8 mouse cellular contexts compared by ENCODE assay signal in the genomic region with DNA sequence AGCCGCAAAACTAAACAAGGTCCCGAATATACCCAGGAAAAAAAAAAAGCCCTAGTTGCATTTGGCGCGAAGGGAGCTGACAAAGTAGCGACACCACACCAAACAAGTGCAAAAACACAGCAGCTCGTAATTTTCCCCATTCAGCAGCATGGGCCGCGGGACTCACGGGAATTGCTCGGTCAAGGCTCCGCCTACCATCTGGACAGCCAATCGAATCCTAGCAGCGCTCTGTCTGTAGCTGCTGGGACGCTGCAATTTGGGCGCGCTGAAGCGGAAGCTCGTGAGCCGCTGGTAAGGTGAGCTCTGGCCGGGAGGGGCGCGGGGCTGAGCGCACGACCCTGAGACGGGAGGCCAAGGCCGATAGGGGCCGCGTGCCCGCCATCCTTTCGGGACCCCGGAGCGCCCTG. TPM values are rescaled to one million over a fixed set of nuclear protein-coding genes. Genes with fewer than 3 reads are reported as not detected.
DNase-seq lines count a peak whose midpoint lies in the region; ATAC-seq and TF ChIP-seq lines count a peak whose summit lies in the region.

TSS of gene Blvra (plus strand) at position 231 of the 407 bp plus-strand sequence.

- no peaks in the 10 kb centered on the region for H3K27me3 ChIP-seq in hindbrain, postnatal 0 days (ENCODE audit: insufficient read depth, low read length)

- peaks cover 5% of the 10 kb centered on the region; the same call in 1 of the 2 replicates for H3K4me1 ChIP-seq in hindbrain, postnatal 0 days (ENCODE audit: insufficient read depth, low read length)

- peak within 1 kb of the TSS; percentile 61 for H3K9ac ChIP-seq in hindbrain, postnatal 0 days (replicated peaks; ENCODE audit: low read length)

- peak within 1 kb of the TSS; percentile 71 for H3K4me2 ChIP-seq in hindbrain, postnatal 0 days (ENCODE audit: low read depth, low read length)

- DNase-seq in ZHBTc4 (ENCODE audit: low read depth, low spot score), result peak; percentile 97
- DNase-seq in gastrocnemius, adult 2 months, result peak; percentile 92
- peak; percentile 95 for DNase-seq in hindbrain, postnatal 0 days (ENCODE audit: low spot score)
- DNase-seq in left cerebral cortex, adult 2 months (ENCODE audit: extremely low spot score in 1 of 2, low spot score in 2 of 2), result peak; percentile 77 to 86
- peak; percentile 88 to 89 for DNase-seq in right cerebral cortex, adult 2 months (ENCODE audit: low spot score in 2 of 2)
- peak; percentile 89 for DNase-seq in urinary bladder, postnatal 14 days (ENCODE audit: low spot score)

- ATAC-seq in common myeloid progenitor, adult 5-6 weeks (replicated peaks; ENCODE audit: low read depth, poor library complexity, severe bottlenecking), result peak; percentile 100
- peak; percentile 99 for ATAC-seq in hindbrain, postnatal 0 days
- ATAC-seq in megakaryocyte, adult 5-6 weeks (ENCODE audit: poor library complexity, severe bottlenecking), result peak; percentile 100

- WGBS in hindbrain, postnatal 0 days, result 1% methylated on average over 25 of the region's 32 CpGs

- H3K36me3 ChIP-seq in hindbrain, postnatal 0 days (ENCODE audit: insufficient read depth, low read length), result no peaks in the 10 kb centered on the region

- peak; percentile 13; the same call in 1 of the 2 replicates for TF ChIP-seq CTCF in gastrocnemius, adult 2 months (IDR thresholded peaks at IDR 0.05)
- TF ChIP-seq CTCF in hindbrain, postnatal 0 days (IDR thresholded peaks at IDR 0.05; ENCODE audit: low read depth), result peak; percentile 35; the same call in 1 of the 2 replicates
- TF ChIP-seq CTCF in left cerebral cortex, adult 2 months (IDR thresholded peaks at IDR 0.05), result no peak

- intact Hi-C loops in gastrocnemius, adult 2 months (cut with DNase I), result loop anchor here (5.0 kb wide), 2 partner anchors 62 to 137 kb away; partner anchors contain the start of genes 1810024B03Rik, Ncaph and Snrnp200
- intact Hi-C loops in left cerebral cortex, adult 2 months (cut with DNase I), result no loop called here

- peak within 1 kb of the TSS; percentile 86 for H3K27ac ChIP-seq in gastrocnemius, adult 2 months
- peak within 1 kb of the TSS; percentile 26; the same call in 1 of the 2 replicates for H3K27ac ChIP-seq in hindbrain, postnatal 0 days
- peak within 1 kb of the TSS; percentile 61 for H3K27ac ChIP-seq in left cerebral cortex, adult 2 months

- H3K4me3 ChIP-seq in gastrocnemius, adult 2 months, result peak within 1 kb of the TSS; percentile 78
- peak within 1 kb of the TSS; percentile 75 for H3K4me3 ChIP-seq in hindbrain, postnatal 0 days (ENCODE audit: low read length)
- peak within 1 kb of the TSS; percentile 72 for H3K4me3 ChIP-seq in left cerebral cortex, adult 2 months

- H3K9me3 ChIP-seq in hindbrain, postnatal 0 days (ENCODE audit: low read length), result no peaks in the 10 kb centered on the region

RNA-seq across cellular contexts. Expression of gene Blvra, which starts in this region (rescaled TPM):
- 35.7 and 42.0 TPM in 2 replicates for total RNA-seq in common myeloid progenitor, adult 5-6 weeks (2017)
- total RNA-seq in gastrocnemius, adult 2 months (2021), result 10 to 100 TPM; 11.7 to 12.3 TPM
- total RNA-seq in hindbrain, postnatal 0 days (2014; rRNA removed), result 6.8 and 9.3 TPM in 2 replicates
- polyA plus RNA-seq in hindbrain, postnatal 0 days (2015; fragmentation: Nextera tagmentation; extraction: Ambion mirVana), result 26.5 and 33.4 TPM in 2 replicates
- 10 to 100 TPM; 25.2 to 27.7 TPM for total RNA-seq in left cerebral cortex, adult 2 months (2021)
- 48.9 and 59.4 TPM in 2 replicates for total RNA-seq in megakaryocyte, adult 5-6 weeks (2015)
- 46.2 and 47.4 TPM in 2 replicates for total RNA-seq in megakaryocyte, adult 5-6 weeks (2017)

Comparison
In these comparisons a context has a peak if more than half of its experiments do, and no peak if none do; other contexts are left out.
1. Peak in every context shown above with its lines: DNase-seq, ATAC-seq, H3K4me3 ChIP-seq and H3K27ac ChIP-seq.
2. H3K27ac ChIP-seq: peak in every context shown above with its lines; median percentile 86 in gastrocnemius, adult 2 months; 61 in left cerebral cortex, adult 2 months; 26 in hindbrain, postnatal 0 days.